Mouse (Mus musculus): Measurements from ENCODE around the gene Htra3. TPM values are rescaled to one million over a fixed set of nuclear protein-coding genes. Genes with fewer than 3 reads are reported as not detected.

Htra3 gene
- total and polyA plus RNA-seq, 2 experiments from 2014 or later, result 13.2 to 16.4 TPM

- Histone ChIP-seq H3K27me3 (ENCODE audit: insufficient read depth, low read length) (no peaks in the 10 kb centered on the region), H3K9me3 (ENCODE audit: low read length) (no peaks in the 10 kb centered on the region), H3K36me3 (ENCODE audit: insufficient read depth) (no peaks in the 10 kb centered on the region), H3K4me1 (ENCODE audit: insufficient read depth) (no peaks in the 10 kb centered on the region), H3K27ac (ENCODE audit: low read depth, low read length) (no peak overlapping the region), H3K4me3 (ENCODE audit: low read depth, low read length) (no peak overlapping the region), H3K9ac (no peak overlapping the region), H3K4me2 (ENCODE audit: low read depth) (no peak overlapping the region)
- TF ChIP-seq CTCF (IDR thresholded peaks at IDR 0.05; ENCODE audit: low read depth), result no peak
- no peak for ATAC-seq
- 87% methylated on average over 2 of the region's 2 CpGs for WGBS
- no peak for DNase-seq
Observed at GRCm38 (mm10) chr5:35721933-35722332, 42.4 kb upstream of the Htra3 start.

GRCm38 (mm10) chr5:35719880-35720279, 40.3 kb upstream of the Htra3 start:
- Histone ChIP-seq H3K27me3 (ENCODE audit: insufficient read depth, low read length) (no peaks in the 10 kb centered on the region), H3K27ac (ENCODE audit: low read depth, low read length) (no peak overlapping the region), H3K4me2 (ENCODE audit: low read depth) (no peak overlapping the region), H3K4me3 (ENCODE audit: low read depth, low read length) (no peak overlapping the region), H3K9ac (no peak overlapping the region), H3K9me3 (ENCODE audit: low read length) (no peaks in the 10 kb centered on the region), H3K4me1 (ENCODE audit: insufficient read depth) (no peaks in the 10 kb centered on the region), H3K36me3 (ENCODE audit: insufficient read depth) (no peaks in the 10 kb centered on the region)
- no peak for ATAC-seq
- no peak for TF ChIP-seq CTCF (IDR thresholded peaks at IDR 0.05; ENCODE audit: low read depth)
- no peak for DNase-seq
- 89% methylated on average over 1 of the region's 1 CpGs for WGBS

GRCm38 (mm10) chr5:35719343-35719742, 39.8 kb upstream of the Htra3 start:
- no peak for TF ChIP-seq CTCF (IDR thresholded peaks at IDR 0.05; ENCODE audit: low read depth)
- no peak overlapping the region for H3K4me2 ChIP-seq (ENCODE audit: low read depth)
- no peak for ATAC-seq

GRCm38 (mm10) chr5:35718817-35719216, 39.2 kb upstream of the Htra3 start:
- Histone ChIP-seq H3K9ac (no peak overlapping the region), H3K27me3 (ENCODE audit: insufficient read depth, low read length) (no peaks in the 10 kb centered on the region), H3K9me3 (ENCODE audit: low read length) (no peaks in the 10 kb centered on the region), H3K36me3 (ENCODE audit: insufficient read depth) (no peaks in the 10 kb centered on the region), H3K4me2 (ENCODE audit: low read depth) (no peak overlapping the region), H3K27ac (ENCODE audit: low read depth, low read length) (no peak overlapping the region), H3K4me3 (ENCODE audit: low read depth, low read length) (no peak overlapping the region), H3K4me1 (ENCODE audit: insufficient read depth) (no peaks in the 10 kb centered on the region)
- no peak for DNase-seq
- ATAC-seq, result no peak
- 76% methylated on average over 11 of the region's 11 CpGs for WGBS
- no peak for TF ChIP-seq CTCF (IDR thresholded peaks at IDR 0.05; ENCODE audit: low read depth)

More at GRCm38 (mm10) chr5:35719343-35719742, 39.8 kb upstream of the Htra3 start:
- Histone ChIP-seq H3K27me3 (ENCODE audit: insufficient read depth, low read length) (no peaks in the 10 kb centered on the region), H3K36me3 (ENCODE audit: insufficient read depth) (no peaks in the 10 kb centered on the region), H3K4me3 (ENCODE audit: low read depth, low read length) (no peak overlapping the region), H3K9ac (no peak overlapping the region), H3K9me3 (ENCODE audit: low read length) (no peaks in the 10 kb centered on the region), H3K4me1 (ENCODE audit: insufficient read depth) (no peaks in the 10 kb centered on the region), H3K27ac (ENCODE audit: low read depth, low read length) (no peak overlapping the region)
- DNase-seq, result no peak

- H3K4me2 ChIP-seq (ENCODE audit: low read depth), result no peak overlapping the region
- H3K4me3 ChIP-seq (ENCODE audit: low read depth, low read length), result no peak overlapping the region
- no peaks in the 10 kb centered on the region for H3K36me3 ChIP-seq (ENCODE audit: insufficient read depth)
- no peaks in the 10 kb centered on the region for H3K27me3 ChIP-seq (ENCODE audit: insufficient read depth, low read length)
- no peaks in the 10 kb centered on the region for H3K9me3 ChIP-seq (ENCODE audit: low read length)
- ATAC-seq (no peak), DNase-seq (peak; percentile 9)
- WGBS, result 62% methylated on average over 4 of the region's 4 CpGs
- H3K9ac ChIP-seq, result no peak overlapping the region
- H3K27ac ChIP-seq (ENCODE audit: low read depth, low read length), result no peak overlapping the region
- no peaks in the 10 kb centered on the region for H3K4me1 ChIP-seq (ENCODE audit: insufficient read depth)
- TF ChIP-seq CTCF (IDR thresholded peaks at IDR 0.05; ENCODE audit: low read depth), result peak; percentile 48
Observed at GRCm38 (mm10) chr5:35717946-35718345, 38.4 kb upstream of the Htra3 start.

- WGBS, result 81% methylated on average over 5 of the region's 5 CpGs
- ATAC-seq (no peak), DNase-seq (no peak)
- TF ChIP-seq CTCF (IDR thresholded peaks at IDR 0.05; ENCODE audit: low read depth), result no peak
- H3K4me2 ChIP-seq (ENCODE audit: low read depth), result no peak overlapping the region
- H3K4me3 ChIP-seq (ENCODE audit: low read depth, low read length), result no peak overlapping the region
- H3K9ac ChIP-seq, result no peak overlapping the region
- H3K27me3 ChIP-seq (ENCODE audit: insufficient read depth, low read length), result no peaks in the 10 kb centered on the region
- H3K36me3 ChIP-seq (ENCODE audit: insufficient read depth), result no peaks in the 10 kb centered on the region
- H3K27ac ChIP-seq (ENCODE audit: low read depth, low read length), result no peak overlapping the region
- no peaks in the 10 kb centered on the region for H3K9me3 ChIP-seq (ENCODE audit: low read length)
- no peaks in the 10 kb centered on the region for H3K4me1 ChIP-seq (ENCODE audit: insufficient read depth)
Observed at GRCm38 (mm10) chr5:35717455-35717854, 37.9 kb upstream of the Htra3 start.

- Histone ChIP-seq H3K4me2 (ENCODE audit: low read depth) (no peak overlapping the region), H3K9ac (no peak overlapping the region), H3K27me3 (ENCODE audit: insufficient read depth, low read length) (no peaks in the 10 kb centered on the region), H3K9me3 (ENCODE audit: low read length) (no peaks in the 10 kb centered on the region), H3K36me3 (ENCODE audit: insufficient read depth) (no peaks in the 10 kb centered on the region), H3K4me1 (ENCODE audit: insufficient read depth) (no peaks in the 10 kb centered on the region), H3K4me3 (ENCODE audit: low read depth, low read length) (no peak overlapping the region), H3K27ac (ENCODE audit: low read depth, low read length) (no peak overlapping the region)
- ATAC-seq, result peak; percentile 98
- TF ChIP-seq CTCF (IDR thresholded peaks at IDR 0.05; ENCODE audit: low read depth), result peak; percentile 99
- 48% methylated on average over 13 of the region's 13 CpGs for WGBS
- DNase-seq, result peak; percentile 90
Observed at GRCm38 (mm10) chr5:35713649-35714354, 34.2 kb upstream of the Htra3 start.

Measured in forebrain, postnatal 0 days (tissue).